Mouse (Mus musculus): ENCODE measurements around the gene Ssbp3.

DNA sequence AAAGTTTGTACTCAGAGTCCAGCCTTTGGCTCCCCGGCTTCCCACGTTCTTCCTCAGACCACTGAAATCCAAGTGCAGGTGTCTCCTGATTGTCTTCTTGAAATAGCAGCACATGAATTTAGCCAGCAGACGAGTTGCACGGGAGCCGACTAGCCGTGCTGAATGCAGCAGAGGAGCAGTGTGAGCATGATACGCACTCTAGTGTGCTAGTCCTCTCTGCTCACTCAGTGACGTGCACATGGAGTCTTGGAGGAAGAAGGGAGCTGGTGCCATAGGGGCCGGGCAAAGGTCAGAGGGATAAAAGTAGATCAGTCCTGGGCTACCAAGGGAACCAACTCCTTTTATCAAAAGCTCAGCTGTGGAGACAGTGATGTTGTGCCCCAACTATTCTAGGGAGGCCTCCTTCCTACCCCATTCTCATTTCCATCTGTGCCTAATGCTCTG is 103.3 kb downstream of the Ssbp3 start:
- TF ChIP-seq POLR2A (IDR thresholded peaks at IDR 0.05; ENCODE audit: borderline replicate concordance, extremely low read depth, insufficient read depth, insufficient read length, poor library complexity, severe bottlenecking) (no peak), CTCF (IDR thresholded peaks at IDR 0.05; ENCODE audit: borderline replicate concordance, extremely low read depth, insufficient read depth, insufficient read length) (no peak)

Measured in brain, embryonic 14.5 days (tissue).